Mouse (Mus musculus) T-helper 17 cell (primary cell): ENCODE measurements around the gene Cyb5rl.

Experiments used
- in situ Hi-C, 2 experiments: fragments of 300-600 bp; cut with MboI, MseI; formaldehyde crosslinking; loops; 1 replicate in 1 of 2; 2 replicates in 1 of 2; pipeline ENCODE4 v1.15.1; 2025; ENCODE audit warnings: high pct_unique_total_duplicates in 2 of 2

Gene Cyb5rl

GRCm38 (mm10) chr4:107061560-107061959, 5.2 kb upstream of the Cyb5rl start:
- in situ Hi-C loops: no loop called here

GRCm38 (mm10) chr4:107063214-107063613, 3.6 kb upstream of the Cyb5rl start:
- in situ Hi-C loops: no loop called here

- in situ Hi-C loops: no loop called here
Measured at GRCm38 (mm10) chr4:107064394-107065098, 2.2 kb upstream of the Cyb5rl start.

GRCm38 (mm10) chr4:107067151-107067840, 508 bp downstream of the Cyb5rl start:
- in situ Hi-C loops: no loop called here

- in situ Hi-C loops: no loop called here
Measured at GRCm38 (mm10) chr4:107072343-107072742, 5.6 kb downstream of the Cyb5rl start.

GRCm38 (mm10) chr4:107075456-107075855, 8.7 kb downstream of the Cyb5rl start:
- in situ Hi-C loops: no loop called here

- in situ Hi-C loops: no loop called here
Measured at GRCm38 (mm10) chr4:107078894-107079293, 12.1 kb downstream of the Cyb5rl start.

GRCm38 (mm10) chr4:107079716-107080115, 12.9 kb downstream of the Cyb5rl start:
- in situ Hi-C loops: no loop called here

- in situ Hi-C loops: no loop called here
Measured at GRCm38 (mm10) chr4:107082185-107082584, 15.4 kb downstream of the Cyb5rl start.

- in situ Hi-C loops: no loop called here
Measured at GRCm38 (mm10) chr4:107083126-107083525, 16.3 kb downstream of the Cyb5rl start.

- in situ Hi-C loops: no loop called here
Measured at GRCm38 (mm10) chr4:107084343-107084742, 17.6 kb downstream of the Cyb5rl start.

GRCm38 (mm10) chr4:107084858-107085257, 18.1 kb downstream of the Cyb5rl start:
- in situ Hi-C loops: no loop called here

GRCm38 (mm10) chr4:107091696-107092095, 24.9 kb downstream of the Cyb5rl start:
- in situ Hi-C loops: no loop called here

- in situ Hi-C loops: no loop called here
Measured at GRCm38 (mm10) chr4:107094484-107095187, 27.8 kb downstream of the Cyb5rl start.

GRCm38 (mm10) chr4:107096043-107096442, 29.3 kb downstream of the Cyb5rl start:
- in situ Hi-C loops: no loop called here

GRCm38 (mm10) chr4:107096841-107097373, 30.1 kb downstream of the Cyb5rl start, which contains the start of gene Cdcp2:
Gene Cdcp2 (plus strand): TSS chr4:107096891.
- in situ Hi-C loops: no loop called here

- in situ Hi-C loops: no loop called here
Measured at GRCm38 (mm10) chr4:107097871-107098270, 31.1 kb downstream of the Cyb5rl start.

GRCm38 (mm10) chr4:107098375-107098774, 31.6 kb downstream of the Cyb5rl start:
- in situ Hi-C loops: no loop called here

GRCm38 (mm10) chr4:107098791-107099525, 32.2 kb downstream of the Cyb5rl start:
- in situ Hi-C loops: no loop called here

- in situ Hi-C loops: no loop called here
Measured at GRCm38 (mm10) chr4:107102220-107102619, 35.4 kb downstream of the Cyb5rl start.

GRCm38 (mm10) chr4:107106777-107107176, 40.0 kb downstream of the Cyb5rl start:
- in situ Hi-C loops: loop anchor here in 1 of 2 experiments (5.0 kb wide), 1 partner anchor 1026 kb away; no protein-coding TSS in a partner anchor
